Mouse (Mus musculus) liver, embryonic 16.5 days (tissue): ENCODE results near the gene Rhd. TPM values are rescaled to one million over a fixed set of nuclear protein-coding genes. Genes with fewer than 3 reads are reported as not detected.

Experiments used
- ATAC-seq: fragments of 200-750 bp; cut with Nextera tagmentation; 2 replicates; pipeline ENCODE4 v1.8.0; 2017; ENCODE audit warnings: low read depth, mild to moderate bottlenecking, moderate number of reproducible peaks, moderate library complexity
- H3K27ac ChIP-seq: fragments of 300-500 bp; sonication (generic); 2 replicates; pipeline ENCODE4 v1.5.1; 2014; ENCODE audit warnings: mild to moderate bottlenecking, low read length
- H3K27me3 ChIP-seq: fragments of 300-500 bp; sonication (generic); 2 replicates; pipeline ENCODE4 v1.6.1; 2014; ENCODE audit warnings: low read depth, low read length, mixed read lengths; ENCODE audit not compliant: control insufficient read depth, insufficient read depth
- H3K36me3 ChIP-seq: fragments of 300-500 bp; sonication (generic); 2 replicates; pipeline ENCODE4 v1.6.1; 2014; ENCODE audit warnings: mild to moderate bottlenecking; ENCODE audit not compliant: control insufficient read depth, insufficient read depth
- H3K4me1 ChIP-seq: fragments of 300-500 bp; sonication (generic); 2 replicates; pipeline ENCODE4 v1.6.1; 2014; ENCODE audit warnings: low read depth, low read length, mixed read lengths; ENCODE audit not compliant: control insufficient read depth
- H3K4me2 ChIP-seq: fragments of 300-500 bp; sonication (generic); 2 replicates; pipeline ENCODE4 v1.6.1; 2014; ENCODE audit warnings: low read depth, low read length, mixed read lengths
- H3K4me3 ChIP-seq: fragments of 300-500 bp; sonication (generic); 2 replicates; pipeline ENCODE4 v1.5.1; 2014; ENCODE audit warnings: low read depth, mild to moderate bottlenecking, low read length
- H3K9ac ChIP-seq: fragments of 300-500 bp; sonication (generic); 2 replicates; pipeline ENCODE4 v1.6.1; 2014; ENCODE audit warnings: low read depth, low read length
- H3K9me3 ChIP-seq: fragments of 300-500 bp; sonication (generic); replicated peaks from 2 replicates; pipeline ENCODE4 v1.6.1; 2016; ENCODE audit warnings: low read length; ENCODE audit not compliant: control insufficient read depth
- WGBS: fragments of 180-500 bp; shearing (Covaris S2); extraction: QIAGEN DNeasy Blood & Tissue Kit; methylation state at CpG from one replicate; pipeline ENCODE4 v1.1.7; 2014; ENCODE audit not compliant: insufficient replicate concordance; 5-methylcytosine and 5-hydroxymethylcytosine counted together
- polyA plus RNA-seq: library from polyadenylated mRNA; unstranded; fragments of >200 nt; fragmentation: Nextera tagmentation; extraction: Ambion mirVana; gene quantifications from 2 replicates; pipeline ENCODE4 v1.2.1, GENCODE M21; 2015

The Rhd gene
- polyA plus RNA-seq, 1 experiment from 2014 or later, result 522 TPM

GRCm38 (mm10) chr4:134853259-134853636, 11.1 kb upstream of the Rhd start, which contains the start of gene Maco1:
Gene Maco1 (minus strand): TSS chr4:134853345.
- Histone ChIP-seq H3K27me3 (no peaks in the 10 kb centered on the region), H3K9ac (peak within 1 kb of the TSS; percentile 95), H3K4me3 (peak within 1 kb of the TSS; percentile 94), H3K4me1 (peaks cover 32% of the 10 kb centered on the region), H3K9me3 (no peaks in the 10 kb centered on the region), H3K27ac (peak within 1 kb of the TSS; percentile 92), H3K36me3 (no peaks in the 10 kb centered on the region), H3K4me2 (peak within 1 kb of the TSS; percentile 90)
- ATAC-seq, result peak; percentile 91
- whole genome bisulfite sequencing, result under 1% methylated on average over 37 of the region's 38 CpGs

- Histone ChIP-seq H3K9ac (peak overlapping the region; percentile 68), H3K27ac (peak overlapping the region; percentile 88), H3K36me3 (no peaks in the 10 kb centered on the region), H3K9me3 (no peaks in the 10 kb centered on the region), H3K4me3 (peak overlapping the region; percentile 94), H3K4me2 (peak overlapping the region; percentile 90), H3K27me3 (no peaks in the 10 kb centered on the region), H3K4me1 (peaks cover 30% of the 10 kb centered on the region)
- ATAC-seq, result peak; percentile 88
- under 1% methylated on average over 82 of the region's 91 CpGs for WGBS
These were observed 10.5 kb upstream of the Rhd start for GRCm38 (mm10) chr4:134853637-134854485.

GRCm38 (mm10) chr4:134855371-134855770, 9.0 kb upstream of the Rhd start:
- 61% methylated on average over 3 of the region's 3 CpGs for WGBS
- no peaks in the 10 kb centered on the region for H3K27me3 ChIP-seq
- H3K36me3 ChIP-seq, result no peaks in the 10 kb centered on the region
- no peaks in the 10 kb centered on the region for H3K9me3 ChIP-seq
- ATAC-seq, result no peak
- no peak overlapping the region for H3K4me2 ChIP-seq
- no peak overlapping the region for H3K4me3 ChIP-seq
- H3K4me1 ChIP-seq, result peaks cover 28% of the 10 kb centered on the region
- H3K27ac ChIP-seq, result no peak overlapping the region
- H3K9ac ChIP-seq, result no peak overlapping the region

- no peak overlapping the region for H3K4me3 ChIP-seq
- peaks cover 25% of the 10 kb centered on the region for H3K4me1 ChIP-seq
- WGBS, result 52% methylated on average over 5 of the region's 5 CpGs
- no peak for ATAC-seq
- H3K9ac ChIP-seq, result no peak overlapping the region
- H3K27ac ChIP-seq, result no peak overlapping the region
- H3K27me3 ChIP-seq, result no peaks in the 10 kb centered on the region
- no peaks in the 10 kb centered on the region for H3K36me3 ChIP-seq
- no peaks in the 10 kb centered on the region for H3K9me3 ChIP-seq
- H3K4me2 ChIP-seq, result no peak overlapping the region
These were observed 8.3 kb upstream of the Rhd start for GRCm38 (mm10) chr4:134856056-134856455.

GRCm38 (mm10) chr4:134856501-134856900, 7.8 kb upstream of the Rhd start:
- Histone ChIP-seq H3K4me3 (no peak overlapping the region), H3K4me2 (no peak overlapping the region), H3K27me3 (no peaks in the 10 kb centered on the region), H3K4me1 (peaks cover 22% of the 10 kb centered on the region), H3K27ac (no peak overlapping the region), H3K36me3 (no peaks in the 10 kb centered on the region), H3K9ac (no peak overlapping the region), H3K9me3 (no peaks in the 10 kb centered on the region)
- 51% methylated on average over 5 of the region's 5 CpGs for WGBS
- ATAC-seq, result no peak

GRCm38 (mm10) chr4:134858494-134858893, 5.8 kb upstream of the Rhd start:
- no peak for ATAC-seq
- H3K27me3 ChIP-seq, result no peaks in the 10 kb centered on the region
- no peak overlapping the region for H3K4me3 ChIP-seq
- 80% methylated on average over 4 of the region's 4 CpGs for WGBS
- no peak overlapping the region for H3K9ac ChIP-seq
- H3K4me2 ChIP-seq, result no peak overlapping the region
- no peak overlapping the region for H3K27ac ChIP-seq
- no peaks in the 10 kb centered on the region for H3K9me3 ChIP-seq
- no peaks in the 10 kb centered on the region for H3K36me3 ChIP-seq
- H3K4me1 ChIP-seq, result peaks cover 31% of the 10 kb centered on the region

- no peak overlapping the region for H3K27ac ChIP-seq
- peaks cover 4% of the 10 kb centered on the region for H3K36me3 ChIP-seq
- H3K9ac ChIP-seq, result no peak overlapping the region
- H3K27me3 ChIP-seq, result no peaks in the 10 kb centered on the region
- H3K4me2 ChIP-seq, result no peak overlapping the region
- H3K4me3 ChIP-seq, result no peak overlapping the region
- 60% methylated on average over 6 of the region's 6 CpGs for WGBS
- no peaks in the 10 kb centered on the region for H3K9me3 ChIP-seq
- no peak for ATAC-seq
- H3K4me1 ChIP-seq, result peaks cover 14% of the 10 kb centered on the region
These were observed 2.5 kb upstream of the Rhd start for GRCm38 (mm10) chr4:134861884-134862283.

- peaks cover 4% of the 10 kb centered on the region for H3K36me3 ChIP-seq
- no peaks in the 10 kb centered on the region for H3K27me3 ChIP-seq
- H3K4me3 ChIP-seq, result peak overlapping the region; percentile 77
- no peaks in the 10 kb centered on the region for H3K9me3 ChIP-seq
- ATAC-seq, result no peak
- peak overlapping the region; percentile 70 for H3K4me2 ChIP-seq
- H3K4me1 ChIP-seq, result peaks cover 19% of the 10 kb centered on the region
- H3K27ac ChIP-seq, result peak overlapping the region; percentile 82
- WGBS, result 33% methylated on average over 7 of the region's 7 CpGs
- H3K9ac ChIP-seq, result peak overlapping the region; percentile 67
These were observed 1.3 kb upstream of the Rhd start for GRCm38 (mm10) chr4:134862996-134863395.

- H3K27me3 ChIP-seq, result no peaks in the 10 kb centered on the region
- H3K4me2 ChIP-seq, result peak overlapping the region; percentile 62
- peak overlapping the region; percentile 96 for H3K27ac ChIP-seq
- peaks cover 26% of the 10 kb centered on the region for H3K4me1 ChIP-seq
- H3K9me3 ChIP-seq, result no peaks in the 10 kb centered on the region
- ATAC-seq, result peak; percentile 74
- H3K4me3 ChIP-seq, result peak overlapping the region; percentile 77
- 19% methylated on average over 6 of the region's 6 CpGs for WGBS
- H3K36me3 ChIP-seq, result peaks cover 7% of the 10 kb centered on the region
- H3K9ac ChIP-seq, result peak overlapping the region; percentile 91
These were observed 1.0 kb downstream of the Rhd start for GRCm38 (mm10) chr4:134865340-134865739.
